Mouse (Mus musculus) induced T-regulatory cell, adult 2 months (primary cell): Measurements from ENCODE around the gene Eml6.
"Not testable (repeated sequence)": the region's sequence is repeated elsewhere in the genome, so short reads cannot be mapped to it uniquely, and the experiment has no call there.

Source experiments
- DNase-seq: peaks from one replicate; pipeline ENCODE4 v3.0.0-alpha.2; 2012; ENCODE audit warnings: low read depth

The Eml6 gene

GRCm38 (mm10) chr11:30025835-30026472 lies at the start of gene Eml6:
Gene Eml6, minus strand, starts transcription at chr11:30026033.
- peak; percentile 54 for DNase-seq

- DNase-seq: peak; percentile 36
Measured at GRCm38 (mm10) chr11:30057299-30057698, 31.5 kb upstream of the Eml6 start.

- no peak for DNase-seq
Measured at GRCm38 (mm10) chr11:30025144-30025543, 689 bp downstream of the Eml6 start.

GRCm38 (mm10) chr11:30024261-30025071 lies 1.4 kb downstream of the Eml6 start:
- peak; percentile 7 for DNase-seq

GRCm38 (mm10) chr11:29986257-29986656 lies 39.6 kb downstream of the Eml6 start:
- no peak for DNase-seq

GRCm38 (mm10) chr11:29968874-29969273 lies 57.0 kb downstream of the Eml6 start:
- DNase-seq: no peak

GRCm38 (mm10) chr11:29959366-29959765 lies 66.5 kb downstream of the Eml6 start:
- DNase-seq: no peak

- no peak for DNase-seq
Measured at GRCm38 (mm10) chr11:29944661-29945060, 81.2 kb downstream of the Eml6 start.

- no peak for DNase-seq
Measured at GRCm38 (mm10) chr11:29924332-29924731, 101.5 kb downstream of the Eml6 start.

GRCm38 (mm10) chr11:29923851-29924250 lies 102.0 kb downstream of the Eml6 start:
- no peak for DNase-seq

- no peak for DNase-seq
Measured at GRCm38 (mm10) chr11:29913180-29913579, 112.7 kb downstream of the Eml6 start.

- no peak for DNase-seq
Measured at GRCm38 (mm10) chr11:29909330-29909729, 116.5 kb downstream of the Eml6 start.

GRCm38 (mm10) chr11:29885160-29885559 lies 140.7 kb downstream of the Eml6 start:
- DNase-seq: peak; percentile 63

GRCm38 (mm10) chr11:29884355-29884754 lies 141.5 kb downstream of the Eml6 start:
- no peak for DNase-seq

GRCm38 (mm10) chr11:29883024-29883423 lies 142.8 kb downstream of the Eml6 start:
- DNase-seq: no peak

- no peak for DNase-seq
Measured at GRCm38 (mm10) chr11:29879641-29880040, 146.2 kb downstream of the Eml6 start.

GRCm38 (mm10) chr11:29877981-29878380 lies 147.9 kb downstream of the Eml6 start:
- no peak for DNase-seq

- DNase-seq: no peak
Measured at GRCm38 (mm10) chr11:29877280-29877679, 148.6 kb downstream of the Eml6 start.

GRCm38 (mm10) chr11:29874781-29875180 lies 151.1 kb downstream of the Eml6 start:
- DNase-seq: not testable (repeated sequence)

- DNase-seq: no peak
Measured at GRCm38 (mm10) chr11:29870174-29870573, 155.7 kb downstream of the Eml6 start.

GRCm38 (mm10) chr11:29864269-29864668 lies 161.6 kb downstream of the Eml6 start:
- no peak for DNase-seq

- peak; percentile 56 for DNase-seq
Measured at GRCm38 (mm10) chr11:29861750-29862397, 164.0 kb downstream of the Eml6 start.

- DNase-seq: no peak
Measured at GRCm38 (mm10) chr11:29861040-29861439, 164.8 kb downstream of the Eml6 start.
